Mouse (Mus musculus) cerebellum, adult (tissue): Measurements from ENCODE around the gene Eif5.
"Not testable (repeated sequence)": the region's sequence is repeated elsewhere in the genome, so short reads cannot be mapped to it uniquely, and the experiment has no call there.

Experiments used
- ATAC-seq: cut with Nextera tagmentation; 2 replicates; pipeline ENCODE4 v1.9.2; 2017; ENCODE audit warnings: mild to moderate bottlenecking, moderate library complexity, mixed read lengths; ENCODE audit not compliant: insufficient number of reproducible peaks, low FRiP score, low TSS enrichment

Gene Eif5

GRCm38 (mm10) chr12:111520994-111521393 is 16.8 kb upstream of the Eif5 start:
- no peak for ATAC-seq

GRCm38 (mm10) chr12:111524469-111524868 is 13.3 kb upstream of the Eif5 start:
- no peak for ATAC-seq

GRCm38 (mm10) chr12:111524883-111525282 is 12.9 kb upstream of the Eif5 start:
- no peak for ATAC-seq

DNA sequence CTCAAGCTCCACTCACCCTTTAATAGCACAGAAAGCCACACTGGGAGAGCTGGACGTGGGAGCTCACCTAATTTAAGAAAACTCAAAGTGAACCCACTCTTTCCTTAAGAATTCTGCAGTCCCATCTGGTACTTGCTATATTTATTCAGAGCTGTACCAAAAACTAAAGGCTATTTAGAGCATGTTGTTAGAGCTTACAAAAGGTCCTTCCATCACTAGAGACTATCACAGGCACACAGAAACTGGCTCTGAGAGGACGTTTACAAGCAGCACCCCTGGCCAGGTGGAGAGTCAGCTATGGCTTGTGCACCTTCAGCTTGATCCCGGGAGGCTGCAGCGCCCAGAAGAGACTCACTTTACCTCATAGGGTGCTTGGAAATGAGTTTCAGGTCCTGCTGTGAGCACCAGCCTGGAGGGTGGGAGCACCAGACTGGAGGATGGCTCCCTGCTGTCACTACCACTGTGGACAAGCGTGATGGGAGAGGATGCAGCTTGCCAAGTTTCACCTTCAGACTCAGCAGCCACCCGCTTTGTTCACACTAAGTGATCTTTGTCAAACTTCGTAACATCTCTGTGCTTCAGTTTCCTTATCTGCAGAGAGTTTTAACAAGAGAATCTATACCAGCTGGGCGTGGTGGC is 10.1 kb upstream of the Eif5 start:
- ATAC-seq, result no peak

GRCm38 (mm10) chr12:111529192-111529591 is 8.6 kb upstream of the Eif5 start:
- ATAC-seq, result no peak

DNA sequence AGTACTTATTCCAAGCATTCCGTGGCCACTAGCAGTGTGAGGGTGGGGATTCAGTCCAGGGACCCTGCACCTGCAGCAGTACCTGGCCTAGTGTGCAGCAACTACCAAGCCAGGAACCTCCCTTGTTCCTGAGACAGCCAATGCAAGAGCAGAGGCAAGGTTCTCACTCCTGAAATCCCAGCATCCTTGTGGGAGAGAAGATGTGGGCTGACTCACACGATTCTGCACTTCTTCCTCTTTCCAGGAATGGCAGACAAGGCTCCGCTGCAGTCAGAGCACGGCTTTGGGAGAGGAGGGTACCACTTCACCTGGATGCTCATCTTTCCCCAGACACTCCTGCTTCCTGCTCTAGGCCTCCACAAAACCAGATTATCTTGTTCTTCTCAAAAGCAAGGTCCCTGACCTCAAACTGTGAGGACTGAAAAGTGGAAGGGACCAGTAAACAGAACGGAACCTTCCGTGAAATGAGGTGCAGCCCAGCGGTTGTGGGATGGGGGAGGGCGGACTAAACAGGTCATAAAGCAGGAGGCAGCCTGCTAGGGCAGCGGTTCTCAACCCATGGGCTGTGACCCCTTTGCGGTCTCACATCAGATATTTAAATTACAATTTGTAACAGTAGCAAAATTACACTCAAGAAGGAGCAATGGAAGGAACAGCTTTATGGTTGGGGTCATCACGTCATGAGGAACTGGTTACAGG is 4.6 kb upstream of the Eif5 start:
- no peak for ATAC-seq

DNA sequence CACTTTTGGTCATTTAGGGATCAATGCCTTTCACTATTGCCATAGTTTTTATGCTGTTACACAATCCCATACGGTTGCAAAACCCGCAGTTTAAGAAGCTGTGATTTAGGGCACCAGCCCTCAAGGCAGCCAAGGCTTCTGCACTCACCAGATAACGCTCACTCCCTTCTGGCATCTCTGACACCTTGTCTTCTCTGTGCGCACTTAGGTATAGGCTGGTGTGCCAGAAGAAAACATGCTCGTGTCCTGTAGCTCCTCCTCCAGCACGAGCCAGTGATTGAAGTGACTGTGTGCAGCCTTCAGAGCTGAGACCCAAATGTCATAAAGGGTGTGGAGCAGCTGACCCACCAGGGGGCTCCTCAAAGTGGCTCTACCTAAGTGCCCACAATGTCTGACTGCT is 2.5 kb upstream of the Eif5 start:
- no peak for ATAC-seq

- no peak for ATAC-seq
Measured at GRCm38 (mm10) chr12:111535762-111536161, 2.1 kb upstream of the Eif5 start.

GRCm38 (mm10) chr12:111536746-111537145 is 1.1 kb upstream of the Eif5 start:
- no peak for ATAC-seq

GRCm38 (mm10) chr12:111537341-111537740 is 475 bp upstream of the Eif5 start:
- peak; percentile 16; the same call in 1 of the 2 replicates for ATAC-seq

DNA sequence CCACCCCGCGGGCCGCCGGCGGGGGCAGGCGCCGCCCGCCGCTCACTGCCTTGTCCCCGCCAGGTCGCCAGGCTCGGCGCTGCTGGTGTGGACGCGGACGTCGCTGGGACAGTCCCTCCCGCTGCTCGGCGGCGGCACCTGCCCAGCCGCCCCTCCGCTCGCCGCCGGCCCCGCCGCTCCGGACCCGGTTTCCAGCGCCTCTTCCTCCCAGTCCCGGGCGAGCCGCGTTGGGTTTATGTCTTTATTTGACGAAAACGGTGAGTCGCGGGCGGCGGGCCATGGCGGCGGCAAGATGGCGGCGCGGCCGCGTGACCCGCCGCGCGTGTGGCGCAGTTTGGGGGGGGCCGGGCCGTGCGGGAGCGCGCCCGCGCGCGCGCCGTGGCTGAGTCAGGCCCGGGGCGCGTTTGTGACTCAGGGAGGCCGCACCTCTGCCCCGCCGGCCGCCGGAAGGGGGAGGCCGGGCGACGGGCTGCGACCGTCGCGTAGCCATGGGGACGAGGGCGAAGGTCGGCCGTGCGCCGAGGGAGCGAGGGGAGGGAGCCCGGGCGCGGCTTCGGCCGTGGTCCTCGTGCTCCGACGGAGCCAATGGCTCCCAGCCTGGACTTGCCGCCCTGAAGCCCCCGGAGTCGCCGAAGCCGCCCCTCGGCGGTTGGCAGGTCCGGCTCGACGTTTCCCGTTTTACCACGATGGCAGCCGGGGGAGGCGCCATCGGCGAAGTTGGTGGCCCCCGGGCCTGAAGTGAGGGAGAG is 650 bp downstream of the Eif5 start:
- ATAC-seq, result peak; percentile 32

- no peak for ATAC-seq
Measured at GRCm38 (mm10) chr12:111539041-111539345, 1.2 kb downstream of the Eif5 start.

GRCm38 (mm10) chr12:111547070-111547469 is 9.3 kb downstream of the Eif5 start:
- ATAC-seq, result no peak

- no peak for ATAC-seq
Measured at GRCm38 (mm10) chr12:111548555-111549289, 10.9 kb downstream of the Eif5 start.

DNA sequence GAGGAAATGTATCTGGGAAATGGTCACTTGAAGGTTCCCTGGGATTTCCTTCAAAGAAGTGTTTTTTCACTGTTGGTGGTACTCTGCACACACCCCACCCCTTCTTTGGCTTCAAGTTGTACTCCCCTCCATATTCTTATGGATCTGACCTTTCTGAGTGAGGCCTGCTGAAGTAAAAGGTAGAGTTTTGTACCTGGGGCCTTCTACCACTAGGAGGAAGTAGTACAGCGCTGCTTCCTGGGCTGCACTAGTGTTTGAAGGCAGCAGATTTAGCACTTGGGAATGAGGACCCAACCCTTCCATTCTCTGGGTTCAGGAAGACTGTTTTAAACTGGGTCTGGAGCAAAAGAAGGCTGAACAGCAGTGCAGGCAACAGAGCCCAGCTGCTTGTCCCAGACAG is 12.9 kb downstream of the Eif5 start:
- ATAC-seq, result no peak

DNA sequence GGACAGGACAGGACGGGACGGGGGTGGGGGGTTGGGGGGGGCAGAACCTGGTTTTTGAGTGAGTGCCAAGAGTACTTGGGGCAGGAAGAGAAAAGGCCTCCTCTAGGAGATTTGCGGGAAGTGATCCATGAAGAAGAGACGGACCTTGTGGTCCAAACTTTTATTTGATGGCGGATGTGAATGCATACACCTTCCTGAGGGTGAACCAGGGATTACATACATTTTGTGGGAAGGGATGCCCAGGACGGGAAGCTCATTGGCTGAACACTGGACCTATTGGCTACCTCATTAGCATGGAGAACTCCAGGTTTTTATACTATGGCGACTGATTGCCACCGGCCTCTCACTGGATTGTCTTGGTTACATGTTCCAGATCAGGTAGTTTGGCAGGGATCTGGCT is 14.5 kb downstream of the Eif5 start:
- ATAC-seq, result no peak

- no peak for ATAC-seq
Measured at GRCm38 (mm10) chr12:111555357-111555756, 17.5 kb downstream of the Eif5 start.

DNA sequence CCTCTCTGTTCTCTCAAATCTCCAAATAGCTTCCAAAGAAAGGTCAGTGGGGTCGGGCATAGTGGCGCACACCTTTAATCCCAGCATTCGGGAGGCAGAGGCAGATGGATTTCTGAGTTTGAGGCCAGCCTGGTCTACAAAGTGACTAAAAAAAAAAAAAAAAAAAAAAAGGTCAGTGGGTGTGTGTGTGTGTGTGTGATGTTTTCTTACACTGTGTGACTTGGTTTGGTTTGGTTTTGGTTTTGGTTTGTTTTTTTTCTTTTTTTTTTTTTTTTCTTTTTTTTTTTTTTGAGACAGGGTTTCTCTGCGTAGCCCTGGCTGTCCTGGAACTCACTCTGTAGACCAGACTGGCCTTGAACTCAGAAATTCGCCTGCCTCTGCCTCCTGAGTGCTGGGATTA is 18.1 kb downstream of the Eif5 start:
- not testable (repeated sequence) for ATAC-seq

DNA sequence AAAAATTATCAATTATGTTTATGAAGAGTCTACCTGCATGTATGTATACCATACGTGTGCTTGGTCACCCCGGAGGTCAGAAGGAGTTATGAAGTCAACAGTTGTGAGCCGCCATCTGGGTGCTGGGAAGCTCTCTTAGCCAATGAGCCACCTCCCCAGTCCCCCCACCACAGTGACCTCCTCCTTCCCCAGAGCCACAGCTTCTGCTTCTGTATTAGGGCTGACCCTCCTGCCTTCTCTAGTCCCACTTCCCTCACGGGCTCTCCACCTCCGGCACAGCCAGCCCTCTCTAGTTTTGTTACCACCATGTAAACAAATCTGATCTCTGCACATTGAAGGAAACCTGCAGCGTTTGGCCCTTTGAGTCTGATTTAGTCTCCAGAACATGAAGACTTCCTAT is 19.7 kb downstream of the Eif5 start:
- ATAC-seq, result no peak

GRCm38 (mm10) chr12:111558655-111559054 is 20.8 kb downstream of the Eif5 start:
- no peak for ATAC-seq

DNA sequence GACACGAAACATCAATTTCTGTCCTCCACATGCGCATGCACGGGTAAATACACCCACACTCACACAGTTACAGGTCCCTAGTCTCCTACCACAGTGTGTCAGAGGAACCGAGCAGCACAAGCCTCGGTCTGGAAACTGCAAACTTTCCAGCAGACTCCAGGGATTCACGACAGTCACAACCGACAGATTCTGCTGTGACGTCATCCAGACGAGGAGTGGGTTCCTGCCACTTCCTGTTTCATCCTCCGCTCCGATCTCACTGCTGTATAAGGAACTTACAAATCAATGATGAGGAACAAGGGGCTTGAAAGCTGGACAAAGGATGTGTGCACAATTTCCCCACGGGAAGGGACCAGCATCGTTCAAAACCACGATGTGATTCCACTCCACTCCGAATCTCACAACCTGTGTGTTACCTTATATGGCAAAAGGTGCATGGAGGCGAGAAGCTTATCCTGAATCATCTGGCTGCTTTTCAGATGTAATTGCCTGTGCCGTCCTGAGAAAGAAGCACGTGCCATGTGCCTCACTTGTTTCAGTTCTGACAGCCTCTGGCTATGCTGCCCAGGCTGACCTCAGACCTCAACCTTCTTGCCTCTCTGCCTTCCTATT is 21.9 kb downstream of the Eif5 start:
- no peak for ATAC-seq
